Mouse (Mus musculus): Measurements from ENCODE around the gene Zdhhc18. TPM values are rescaled to one million over a fixed set of nuclear protein-coding genes. Genes with fewer than 3 reads are reported as not detected.

Gene Zdhhc18
- total and polyA plus RNA-seq, 3 experiments: 6.7 to 15.6 TPM; not detected in 1

DNA sequence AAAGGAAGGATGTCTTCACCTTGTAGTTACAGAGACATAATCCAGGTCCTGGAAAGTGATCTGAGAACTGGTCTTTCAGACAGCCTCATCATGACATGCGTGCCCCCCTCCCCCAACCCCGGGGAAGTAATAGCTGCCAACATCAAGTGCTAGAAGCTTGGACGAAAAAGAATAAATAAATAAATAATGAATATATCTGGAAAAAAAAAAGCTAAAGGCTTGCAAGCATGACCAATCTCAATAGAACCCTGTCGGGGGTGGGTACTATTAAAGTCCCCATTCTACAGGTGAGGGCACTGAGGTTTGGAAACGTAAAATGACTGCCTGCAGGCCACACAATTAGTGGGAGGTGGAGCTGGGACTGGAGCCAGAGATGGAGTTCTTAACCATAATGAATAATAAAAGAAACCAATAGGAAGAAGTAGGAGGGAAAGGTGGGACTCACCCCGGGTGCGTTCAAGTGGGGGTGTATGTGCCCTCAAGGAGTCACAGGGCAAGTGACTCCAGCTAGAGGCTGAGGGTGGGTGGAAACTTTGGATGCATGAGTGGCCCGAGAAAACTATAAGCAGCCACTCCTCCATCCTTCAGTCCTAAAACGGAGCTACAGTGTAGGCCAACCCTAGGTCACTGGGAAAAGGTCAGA is 18.1 kb downstream of the Zdhhc18 start:
- peak; percentile 49 for DNase-seq (ENCODE audit: low read depth, low spot score)
- H3K4me1 ChIP-seq (ENCODE audit: control insufficient read depth in 1 of 2, insufficient read depth in 2 of 2, low read length in 2 of 2): peaks cover 3 to 15% of the 10 kb centered on the region in 2 experiments; a peak in 3 of 4 replicates

DNA sequence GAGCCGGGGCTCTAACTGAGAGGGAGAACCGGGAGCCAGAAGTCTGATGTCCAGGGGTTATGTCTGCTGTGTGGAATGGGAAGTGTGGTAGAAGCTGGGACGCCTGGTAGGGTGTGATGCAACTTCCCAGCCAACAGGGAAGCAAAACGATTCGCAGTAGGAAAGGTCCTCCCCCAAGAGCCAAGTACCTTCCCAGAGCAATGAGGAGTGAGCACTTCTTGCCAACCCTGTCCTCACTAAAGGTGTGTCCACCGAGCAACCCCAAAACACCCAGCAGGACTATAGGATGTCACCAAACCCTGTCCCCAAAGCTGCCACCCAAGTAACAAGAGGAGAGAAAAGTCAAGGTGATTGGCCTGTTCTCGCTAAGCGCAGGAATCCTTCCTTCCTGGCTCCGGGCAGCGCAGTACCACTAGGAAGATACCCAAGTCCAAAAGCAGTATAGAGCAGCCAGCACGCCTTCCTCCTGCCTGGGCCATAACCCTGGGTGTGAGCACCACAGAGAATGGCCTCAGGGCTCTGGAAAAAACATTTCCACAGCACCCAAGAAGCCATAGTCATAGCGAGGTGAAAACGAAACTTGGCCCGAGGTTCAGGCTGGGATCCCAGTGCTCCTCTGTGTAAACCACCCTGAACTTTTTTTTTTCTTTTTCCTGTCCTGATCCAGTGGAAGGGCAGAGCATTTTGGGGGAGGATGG is 18.7 kb downstream of the Zdhhc18 start:
- Histone ChIP-seq H3K36me3 (ENCODE audit: control insufficient read depth in 1 of 2, insufficient read depth in 2 of 2, low read length in 2 of 2) (peaks cover 0 to 6% of the 10 kb centered on the region in 2 experiments; a peak in 2 of 4 replicates), H3K79me2 (ENCODE audit: control insufficient read depth, insufficient read depth, low read length, poor library complexity) (peaks cover 8% of the 10 kb centered on the region), H3K4me1 (ENCODE audit: control insufficient read depth in 1 of 2, insufficient read depth in 2 of 2, low read length in 2 of 2) (peaks cover 3 to 15% of the 10 kb centered on the region in 2 experiments; a peak in 3 of 4 replicates), H3K9me3 (replicated peaks; ENCODE audit: insufficient read depth, low read length) (no peaks in the 10 kb centered on the region), H3K9ac (ENCODE audit: control insufficient read depth, low read depth, low read length, poor library complexity, severe bottlenecking) (no peak overlapping the region), H3K4me3 (ENCODE audit: control insufficient read depth in 1 of 2, insufficient read depth in 1 of 2, low read depth in 2 of 2, low read length in 2 of 2) (no peak overlapping the region), H3K27me3 (ENCODE audit: control insufficient read depth in 1 of 2, insufficient read depth in 2 of 2, low read length in 2 of 2) (no peaks in the 10 kb centered on the region), H3K27ac (ENCODE audit: control insufficient read depth, low read depth, low read length) (no peak overlapping the region)
- DNase-seq (ENCODE audit: low read depth, low spot score): no peak
- no peak for TF ChIP-seq TCF12 (IDR thresholded peaks at IDR 0.05; ENCODE audit: low read depth, low read length)
- no peak for TF ChIP-seq EP300 (IDR thresholded peaks at IDR 0.05; ENCODE audit: low read depth in 1 of 2, low read length in 2 of 2)
- TF ChIP-seq JUND (IDR thresholded peaks at IDR 0.05; ENCODE audit: low read depth, low read length): no peak
- TF ChIP-seq MYC (IDR thresholded peaks at IDR 0.05; ENCODE audit: low read depth, low read length): no peak

More for the DNA sequence above, 18.1 kb downstream of the Zdhhc18 start:
- Histone ChIP-seq H3K79me2 (ENCODE audit: control insufficient read depth, insufficient read depth, low read length, poor library complexity) (peaks cover 8% of the 10 kb centered on the region), H3K9ac (ENCODE audit: control insufficient read depth, low read depth, low read length, poor library complexity, severe bottlenecking) (peak overlapping the region; percentile 89), H3K27me3 (ENCODE audit: control insufficient read depth in 1 of 2, insufficient read depth in 2 of 2, low read length in 2 of 2) (no peaks in the 10 kb centered on the region), H3K9me3 (replicated peaks; ENCODE audit: insufficient read depth, low read length) (no peaks in the 10 kb centered on the region), H3K27ac (ENCODE audit: control insufficient read depth, low read depth, low read length) (no peak overlapping the region), H3K36me3 (ENCODE audit: control insufficient read depth in 1 of 2, insufficient read depth in 2 of 2, low read length in 2 of 2) (peaks cover 0 to 6% of the 10 kb centered on the region in 2 experiments; a peak in 2 of 4 replicates), H3K4me3 (ENCODE audit: control insufficient read depth in 1 of 2, insufficient read depth in 1 of 2, low read depth in 2 of 2, low read length in 2 of 2) (peak overlapping the region; percentile 78 to 98; a peak in 3 of 4 replicates)
- TF ChIP-seq RAD21 (IDR thresholded peaks at IDR 0.05; ENCODE audit: low read depth, low read length) (no peak), POLR2AphosphoS5 (IDR thresholded peaks at IDR 0.05; ENCODE audit: borderline replicate concordance, low read depth, low read length) (no peak), ZC3H11A (IDR thresholded peaks at IDR 0.05; ENCODE audit: low read depth, low read length) (no peak), JUND (IDR thresholded peaks at IDR 0.05; ENCODE audit: low read depth, low read length) (no peak)

DNA sequence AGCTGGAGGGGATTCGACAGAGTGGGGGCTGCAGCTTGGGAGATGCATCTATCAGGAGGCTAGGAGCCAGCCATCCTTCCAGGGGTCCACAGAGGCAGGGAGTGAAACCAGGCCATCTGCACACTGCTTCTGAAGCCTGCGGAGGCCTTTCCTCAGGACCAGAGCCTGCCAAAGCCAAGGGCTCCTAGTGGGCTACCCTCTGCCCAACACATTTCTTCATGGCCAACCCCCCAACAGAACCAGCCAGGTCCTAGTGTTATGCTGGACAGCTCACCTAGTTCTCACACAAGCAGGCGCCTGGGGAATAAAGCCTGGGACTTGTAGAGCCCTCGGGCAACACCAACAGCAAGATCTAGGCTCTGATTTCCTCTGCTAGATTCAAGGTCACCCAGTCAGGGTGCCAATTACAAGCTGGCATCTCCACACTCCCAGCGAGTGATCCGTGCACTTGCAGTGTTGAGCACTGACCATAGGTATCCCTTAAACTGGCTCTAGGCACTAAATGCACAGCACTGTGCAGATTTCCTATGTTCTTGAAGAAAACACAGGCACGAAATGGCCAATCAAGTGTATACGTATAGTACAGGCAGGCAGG is 19.5 kb downstream of the Zdhhc18 start:
- no peak for TF ChIP-seq POLR2AphosphoS2 (IDR thresholded peaks at IDR 0.05; ENCODE audit: low read length)
- TF ChIP-seq ZC3H11A (IDR thresholded peaks at IDR 0.05; ENCODE audit: low read depth, low read length): no peak
- no peak for TF ChIP-seq RCOR1 (IDR thresholded peaks at IDR 0.05; ENCODE audit: low read depth, low read length)
- no peak for TF ChIP-seq MXI1 (IDR thresholded peaks at IDR 0.05; ENCODE audit: low read depth, low read length)
- TF ChIP-seq MAZ (IDR thresholded peaks at IDR 0.05; ENCODE audit: low read depth, low read length): no peak
- TF ChIP-seq TCF12 (IDR thresholded peaks at IDR 0.05; ENCODE audit: low read depth, low read length): no peak
- no peak for TF ChIP-seq MAX (IDR thresholded peaks at IDR 0.05; ENCODE audit: low read length)
- TF ChIP-seq TBP (IDR thresholded peaks at IDR 0.05; ENCODE audit: low read depth, low read length): no peak
- TF ChIP-seq EP300 (IDR thresholded peaks at IDR 0.05; ENCODE audit: low read depth in 1 of 2, low read length in 2 of 2): no peak
- no peak for TF ChIP-seq CHD2 (IDR thresholded peaks at IDR 0.05; ENCODE audit: low read length)
- no peak for TF ChIP-seq HCFC1 (IDR thresholded peaks at IDR 0.05; ENCODE audit: low read depth, low read length)
- Histone ChIP-seq H3K4me1 (ENCODE audit: control insufficient read depth in 1 of 2, insufficient read depth in 2 of 2, low read length in 2 of 2) (peaks cover 3 to 15% of the 10 kb centered on the region in 2 experiments; a peak in 3 of 4 replicates), H3K27ac (ENCODE audit: control insufficient read depth, low read depth, low read length) (no peak overlapping the region), H3K27me3 (ENCODE audit: control insufficient read depth in 1 of 2, insufficient read depth in 2 of 2, low read length in 2 of 2) (no peaks in the 10 kb centered on the region), H3K9ac (ENCODE audit: control insufficient read depth, low read depth, low read length, poor library complexity, severe bottlenecking) (no peak overlapping the region), H3K9me3 (replicated peaks; ENCODE audit: insufficient read depth, low read length) (no peaks in the 10 kb centered on the region), H3K79me2 (ENCODE audit: control insufficient read depth, insufficient read depth, low read length, poor library complexity) (peaks cover 8% of the 10 kb centered on the region), H3K4me3 (ENCODE audit: control insufficient read depth in 1 of 2, insufficient read depth in 1 of 2, low read depth in 2 of 2, low read length in 2 of 2) (no peak overlapping the region), H3K36me3 (ENCODE audit: control insufficient read depth in 1 of 2, insufficient read depth in 2 of 2, low read length in 2 of 2) (peaks cover 0 to 6% of the 10 kb centered on the region in 2 experiments; a peak in 2 of 4 replicates)
- no peak for DNase-seq (ENCODE audit: low read depth, low spot score)
